Comparison of ENCODE assay signal across 8 mouse cellular contexts in genomic region chr10:128084160-128084559, GRCm38 (mm10). TPM values are rescaled to one million over a fixed set of nuclear protein-coding genes. Genes with fewer than 3 reads are reported as not detected.
DNase-seq lines count a peak whose midpoint lies in the region; ATAC-seq and TF ChIP-seq lines count a peak whose summit lies in the region.

No protein-coding gene starts in this region.

- peak overlapping the region; percentile 99 for H3K9ac ChIP-seq in lung, embryonic 14.5 days
- peak overlapping the region; percentile 99 for H3K9ac ChIP-seq in intestine, embryonic 14.5 days (ENCODE audit: low read length)
- peak overlapping the region; percentile 82 for H3K9ac ChIP-seq in neural tube, embryonic 14.5 days (replicated peaks; ENCODE audit: low read depth, low read length)

- no peak for TF ChIP-seq CTCF in lung, embryonic 14.5 days (IDR thresholded peaks at IDR 0.05; ENCODE audit: low read depth)

- H3K4me2 ChIP-seq in lung, embryonic 14.5 days, result peak overlapping the region; percentile 77
- H3K4me2 ChIP-seq in intestine, embryonic 14.5 days (ENCODE audit: low read length), result peak overlapping the region; percentile 94
- peak overlapping the region; percentile 97 for H3K4me2 ChIP-seq in neural tube, embryonic 14.5 days (ENCODE audit: low read depth, low read length)

- WGBS in lung, embryonic 14.5 days, result 0% methylated on average over 3 of the region's 3 CpGs
- 9% methylated on average over 3 of the region's 3 CpGs for WGBS in embryonic facial prominence, embryonic 10.5 days
- WGBS in intestine, embryonic 14.5 days, result 4% methylated on average over 3 of the region's 3 CpGs
- WGBS in neural tube, embryonic 14.5 days, result 13% methylated on average over 3 of the region's 3 CpGs

- H3K27ac ChIP-seq in lung, embryonic 14.5 days (ENCODE audit: low read depth), result no peak overlapping the region
- H3K27ac ChIP-seq in embryonic facial prominence, embryonic 10.5 days (replicated peaks), result peak overlapping the region; percentile 95
- no peak overlapping the region for H3K27ac ChIP-seq in intestine, embryonic 14.5 days (ENCODE audit: low read depth)
- H3K27ac ChIP-seq in neural tube, embryonic 14.5 days (ENCODE audit: low read depth, low read length), result no peak overlapping the region

- no peak for DNase-seq in lung, embryonic 14.5 days
- no peak for DNase-seq in lung, postnatal 25 days (ENCODE audit: low spot score)
- no peak for DNase-seq in embryonic facial prominence, embryonic 10.5 days (ENCODE audit: low spot score)
- no peak for DNase-seq in intestine, embryonic 14.5 days (ENCODE audit: low spot score)
- no peak for DNase-seq in cerebellum, adult 11-12 months
- DNase-seq in adrenal gland, postnatal 36 days, result no peak

- peak overlapping the region; percentile 97 for H3K4me3 ChIP-seq in lung, embryonic 14.5 days (ENCODE audit: low read depth, low read length)
- peak overlapping the region; percentile 99 for H3K4me3 ChIP-seq in embryonic facial prominence, embryonic 10.5 days
- H3K4me3 ChIP-seq in intestine, embryonic 14.5 days (ENCODE audit: low read depth, low read length), result peak overlapping the region; percentile 100
- peak overlapping the region; percentile 70 for H3K4me3 ChIP-seq in neural tube, embryonic 14.5 days (ENCODE audit: low read depth, low read length)

- H3K36me3 ChIP-seq in lung, embryonic 14.5 days (ENCODE audit: insufficient read depth), result peaks cover 50% of the 10 kb centered on the region
- peaks cover 54% of the 10 kb centered on the region for H3K36me3 ChIP-seq in embryonic facial prominence, embryonic 10.5 days (replicated peaks)
- H3K36me3 ChIP-seq in intestine, embryonic 14.5 days (ENCODE audit: control insufficient read depth, insufficient read depth, low read length), result peaks cover 51% of the 10 kb centered on the region
- peaks cover 42% of the 10 kb centered on the region for H3K36me3 ChIP-seq in neural tube, embryonic 14.5 days (ENCODE audit: control insufficient read depth, insufficient read depth, low read length)

- ATAC-seq in lung, embryonic 14.5 days (ENCODE audit: insufficient read depth), result no peak
- no peak for ATAC-seq in intestine, embryonic 14.5 days (replicated peaks; ENCODE audit: low FRiP score, low TSS enrichment, low read depth)
- ATAC-seq in neural tube, embryonic 14.5 days (ENCODE audit: low read depth), result no peak
- ATAC-seq in erythroid progenitor cell, adult 5-6 weeks (replicated peaks; ENCODE audit: low FRiP score, poor library complexity, severe bottlenecking), result no peak

- H3K9me3 ChIP-seq in lung, embryonic 14.5 days (ENCODE audit: low read depth, low read length), result no peaks in the 10 kb centered on the region
- no peaks in the 10 kb centered on the region for H3K9me3 ChIP-seq in embryonic facial prominence, embryonic 10.5 days
- no peaks in the 10 kb centered on the region for H3K9me3 ChIP-seq in intestine, embryonic 14.5 days (ENCODE audit: control insufficient read depth, low read length)
- H3K9me3 ChIP-seq in neural tube, embryonic 14.5 days (ENCODE audit: control insufficient read depth, low read length), result no peaks in the 10 kb centered on the region

- no peaks in the 10 kb centered on the region for H3K27me3 ChIP-seq in lung, embryonic 14.5 days (ENCODE audit: insufficient read depth, low read length)
- H3K27me3 ChIP-seq in embryonic facial prominence, embryonic 10.5 days (replicated peaks; ENCODE audit: low read depth, poor library complexity, severe bottlenecking), result no peaks in the 10 kb centered on the region
- H3K27me3 ChIP-seq in intestine, embryonic 14.5 days (replicated peaks; ENCODE audit: control insufficient read depth, insufficient read depth, low read length), result no peaks in the 10 kb centered on the region
- H3K27me3 ChIP-seq in neural tube, embryonic 14.5 days (ENCODE audit: control insufficient read depth, insufficient read depth, low read length), result no peaks in the 10 kb centered on the region; the same call in 1 of the 2 replicates

- H3K4me1 ChIP-seq in lung, embryonic 14.5 days (ENCODE audit: insufficient read depth), result no peaks in the 10 kb centered on the region; the same call in 1 of the 2 replicates
- peaks cover 19% of the 10 kb centered on the region for H3K4me1 ChIP-seq in embryonic facial prominence, embryonic 10.5 days
- peaks cover 13% of the 10 kb centered on the region; the same call in 1 of the 2 replicates for H3K4me1 ChIP-seq in intestine, embryonic 14.5 days (replicated peaks; ENCODE audit: control insufficient read depth, insufficient read depth, low read length)
- H3K4me1 ChIP-seq in neural tube, embryonic 14.5 days (ENCODE audit: control insufficient read depth, insufficient read depth, low read length), result peaks cover 7% of the 10 kb centered on the region

RNA-seq across cellular contexts. Expression of gene Atp5b, which starts 1.1 kb away (rescaled TPM):
- polyA plus RNA-seq in lung, embryonic 14.5 days (2014; fragmentation: Nextera tagmentation; extraction: Ambion mirVana), result 2,183 and 2,273 TPM in 2 replicates
- 2,197 and 2,277 TPM in 2 replicates for polyA plus RNA-seq in embryonic facial prominence, embryonic 10.5 days (2016; fragmentation: Nextera tagmentation; extraction: Ambion mirVana)
- 2,618 and 2,654 TPM in 2 replicates for polyA plus RNA-seq in intestine, embryonic 14.5 days (2014; fragmentation: Nextera tagmentation; extraction: Ambion mirVana)
- polyA plus RNA-seq in neural tube, embryonic 14.5 days (2014; fragmentation: Nextera tagmentation; extraction: Ambion mirVana), result 2,213 and 2,273 TPM in 2 replicates
- total RNA-seq in adrenal gland, postnatal 36 days (2021), result 1,000 to 10,000 TPM; 2,942 to 3,172 TPM
- 755 and 881 TPM in 2 replicates for total RNA-seq in erythroid progenitor cell, adult 5-6 weeks (2015; ENCODE audit: low replicate concordance)
- total RNA-seq in erythroid progenitor cell, adult 5-6 weeks (2017; ENCODE audit: low replicate concordance), result 598 and 1,019 TPM in 2 replicates

RNA-seq across cellular contexts. Expression of gene Baz2a, which starts 7.2 kb away (rescaled TPM):
- 23.9 and 26.2 TPM in 2 replicates for polyA plus RNA-seq in lung, embryonic 14.5 days (2014; fragmentation: Nextera tagmentation; extraction: Ambion mirVana)
- polyA plus RNA-seq in embryonic facial prominence, embryonic 10.5 days (2016; fragmentation: Nextera tagmentation; extraction: Ambion mirVana), result 14.7 and 17.5 TPM in 2 replicates
- 23.7 and 26.2 TPM in 2 replicates for polyA plus RNA-seq in intestine, embryonic 14.5 days (2014; fragmentation: Nextera tagmentation; extraction: Ambion mirVana)
- polyA plus RNA-seq in neural tube, embryonic 14.5 days (2014; fragmentation: Nextera tagmentation; extraction: Ambion mirVana), result 15.8 and 20.9 TPM in 2 replicates
- 10 to 100 TPM; 43.6 to 50.3 TPM for total RNA-seq in adrenal gland, postnatal 36 days (2021)
- 89.4 and 109 TPM in 2 replicates for total RNA-seq in erythroid progenitor cell, adult 5-6 weeks (2015; ENCODE audit: low replicate concordance)
- 87.9 and 88.6 TPM in 2 replicates for total RNA-seq in erythroid progenitor cell, adult 5-6 weeks (2017; ENCODE audit: low replicate concordance)

RNA-seq across cellular contexts. Expression of gene Ptges3, which starts 25.4 kb away (rescaled TPM):
- 548 and 570 TPM in 2 replicates for polyA plus RNA-seq in lung, embryonic 14.5 days (2014; fragmentation: Nextera tagmentation; extraction: Ambion mirVana)
- 711 and 729 TPM in 2 replicates for polyA plus RNA-seq in embryonic facial prominence, embryonic 10.5 days (2016; fragmentation: Nextera tagmentation; extraction: Ambion mirVana)
- 465 and 489 TPM in 2 replicates for polyA plus RNA-seq in intestine, embryonic 14.5 days (2014; fragmentation: Nextera tagmentation; extraction: Ambion mirVana)
- polyA plus RNA-seq in neural tube, embryonic 14.5 days (2014; fragmentation: Nextera tagmentation; extraction: Ambion mirVana), result 381 and 396 TPM in 2 replicates
- total RNA-seq in adrenal gland, postnatal 36 days (2021), result 100 to 1,000 TPM; 182 to 237 TPM
- total RNA-seq in erythroid progenitor cell, adult 5-6 weeks (2015; ENCODE audit: low replicate concordance), result 84.0 and 85.9 TPM in 2 replicates
- total RNA-seq in erythroid progenitor cell, adult 5-6 weeks (2017; ENCODE audit: low replicate concordance), result 87.1 and 111 TPM in 2 replicates

RNA-seq across cellular contexts. Expression of gene Naca, which starts 48.8 kb away (rescaled TPM):
- polyA plus RNA-seq in lung, embryonic 14.5 days (2014; fragmentation: Nextera tagmentation; extraction: Ambion mirVana), result 921 and 936 TPM in 2 replicates
- polyA plus RNA-seq in embryonic facial prominence, embryonic 10.5 days (2016; fragmentation: Nextera tagmentation; extraction: Ambion mirVana), result 907 and 927 TPM in 2 replicates
- 929 and 986 TPM in 2 replicates for polyA plus RNA-seq in intestine, embryonic 14.5 days (2014; fragmentation: Nextera tagmentation; extraction: Ambion mirVana)
- 537 and 552 TPM in 2 replicates for polyA plus RNA-seq in neural tube, embryonic 14.5 days (2014; fragmentation: Nextera tagmentation; extraction: Ambion mirVana)
- 100 to 1,000 TPM; 638 to 655 TPM for total RNA-seq in adrenal gland, postnatal 36 days (2021)
- 228 and 341 TPM in 2 replicates for total RNA-seq in erythroid progenitor cell, adult 5-6 weeks (2015; ENCODE audit: low replicate concordance)
- total RNA-seq in erythroid progenitor cell, adult 5-6 weeks (2017; ENCODE audit: low replicate concordance), result 391 and 449 TPM in 2 replicates
